Mouse (Mus musculus) hindbrain, embryonic 14.5 days (tissue): Measurements from ENCODE around the gene Hcls1. TPM values are rescaled to one million over a fixed set of nuclear protein-coding genes. Genes with fewer than 3 reads are reported as not detected.

Experiments
- ATAC-seq: fragments of 200-750 bp; cut with Nextera tagmentation; 2 replicates; pipeline ENCODE4 v1.8.0; 2017; ENCODE audit warnings: moderate number of reproducible peaks, mild to moderate bottlenecking, moderate TSS enrichment, moderate library complexity; ENCODE audit not compliant: low FRiP score
- DNase-seq: peaks from one replicate; pipeline ENCODE4 v3.0.0-alpha.2; 2015; ENCODE audit warnings: low spot score
- H3K27ac ChIP-seq: fragments of 300-500 bp; sonication (generic); 2 replicates; pipeline ENCODE4 v1.5.1; 2014; ENCODE audit warnings: mild to moderate bottlenecking, moderate library complexity
- H3K27me3 ChIP-seq: fragments of 300-500 bp; sonication (generic); 2 replicates; pipeline ENCODE4 v1.6.1; 2014; ENCODE audit warnings: mild to moderate bottlenecking, low read length, mixed read lengths; ENCODE audit not compliant: control insufficient read depth, insufficient read depth
- H3K36me3 ChIP-seq: fragments of 300-500 bp; sonication (generic); replicated peaks from 2 replicates; pipeline ENCODE4 v1.6.1; 2014; ENCODE audit not compliant: control insufficient read depth, insufficient read depth
- H3K4me1 ChIP-seq: fragments of 300-500 bp; sonication (generic); replicated peaks from 2 replicates; pipeline ENCODE4 v1.6.1; 2014; ENCODE audit warnings: antibody characterized with exemption, low read length, mixed read lengths; ENCODE audit not compliant: control insufficient read depth, insufficient read depth
- H3K4me2 ChIP-seq: fragments of 300-500 bp; sonication (generic); replicated peaks from 2 replicates; pipeline ENCODE4 v1.6.1; 2014; ENCODE audit warnings: mild to moderate bottlenecking, moderate library complexity
- H3K4me3 ChIP-seq: fragments of 300-500 bp; sonication (generic); replicated peaks from 2 replicates; pipeline ENCODE4 v1.5.1; 2014; ENCODE audit warnings: mild to moderate bottlenecking, low read length
- H3K9ac ChIP-seq: fragments of 300-500 bp; sonication (generic); 2 replicates; pipeline ENCODE4 v1.6.1; 2014
- H3K9me3 ChIP-seq: fragments of 300-500 bp; sonication (generic); 2 replicates; pipeline ENCODE4 v1.6.1; 2016; ENCODE audit warnings: low read length; ENCODE audit not compliant: control insufficient read depth
- whole genome bisulfite sequencing: fragments of 180-500 bp; shearing (Covaris S2); extraction: QIAGEN DNeasy Blood & Tissue Kit; methylation state at CpG from one replicate; pipeline ENCODE4 v1.1.7; 2014; 5-methylcytosine and 5-hydroxymethylcytosine counted together
- polyA plus RNA-seq: library from polyadenylated mRNA; unstranded; fragments of >200 nt; fragmentation: Nextera tagmentation; extraction: Ambion mirVana; gene quantifications from 2 replicates; pipeline ENCODE4 v1.2.1, GENCODE M21; 2014

Gene Hcls1
- polyA plus RNA-seq, 1 experiment from 2014 or later: 0.99 TPM

GRCm38 (mm10) chr16:36914195-36914594 lies 20.6 kb upstream of the Hcls1 start:
- WGBS: 89% methylated on average over 5 of the region's 5 CpGs

DNA sequence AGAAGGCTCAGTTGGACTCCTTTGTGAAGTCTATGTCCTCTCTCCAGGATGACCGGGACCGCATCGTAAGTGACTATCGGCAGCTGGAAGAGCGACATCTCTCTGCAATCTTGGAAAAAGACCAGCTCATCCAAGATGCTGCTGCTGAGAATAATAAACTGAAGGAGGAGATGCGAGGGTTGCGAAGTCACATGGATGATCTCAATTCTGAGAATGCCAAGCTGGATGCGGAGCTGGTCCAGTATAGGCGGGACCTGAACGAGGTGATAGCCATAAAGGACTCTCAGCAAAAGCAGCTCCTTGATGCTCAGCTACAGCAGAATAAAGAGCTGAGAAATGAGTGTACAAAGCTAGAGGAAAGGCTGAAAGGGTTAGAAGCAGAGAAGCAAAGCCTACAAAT lies 16.3 kb upstream of the Hcls1 start:
- no peak overlapping the region for H3K4me2 ChIP-seq
- no peaks in the 10 kb centered on the region for H3K27me3 ChIP-seq
- H3K36me3 ChIP-seq: peaks cover 82% of the 10 kb centered on the region
- WGBS: 90% methylated on average over 10 of the region's 10 CpGs
- ATAC-seq (no peak), DNase-seq (no peak)
- H3K27ac ChIP-seq: no peak overlapping the region
- H3K4me1 ChIP-seq: no peaks in the 10 kb centered on the region
- no peak overlapping the region for H3K4me3 ChIP-seq
- H3K9ac ChIP-seq: no peak overlapping the region
- H3K9me3 ChIP-seq: no peaks in the 10 kb centered on the region

More at GRCm38 (mm10) chr16:36914195-36914594, 20.6 kb upstream of the Hcls1 start:
- no peaks in the 10 kb centered on the region for H3K27me3 ChIP-seq
- no peak overlapping the region for H3K4me3 ChIP-seq
- peaks cover 91% of the 10 kb centered on the region for H3K36me3 ChIP-seq
- no peak overlapping the region for H3K4me2 ChIP-seq
- no peak overlapping the region for H3K27ac ChIP-seq
- DNase-seq: no peak
- no peaks in the 10 kb centered on the region for H3K4me1 ChIP-seq
- ATAC-seq: no peak
- no peak overlapping the region for H3K9ac ChIP-seq
- H3K9me3 ChIP-seq: no peaks in the 10 kb centered on the region

- Histone ChIP-seq H3K4me2 (no peak overlapping the region), H3K27me3 (no peaks in the 10 kb centered on the region), H3K4me1 (no peaks in the 10 kb centered on the region), H3K36me3 (peaks cover 79% of the 10 kb centered on the region), H3K4me3 (no peak overlapping the region), H3K27ac (no peak overlapping the region), H3K9me3 (no peaks in the 10 kb centered on the region), H3K9ac (no peak overlapping the region)
- ATAC-seq (no peak), DNase-seq (no peak)
- 92% methylated on average over 3 of the region's 3 CpGs for WGBS
Measured at GRCm38 (mm10) chr16:36920410-36920809, 14.4 kb upstream of the Hcls1 start.

- Histone ChIP-seq H3K9me3 (no peaks in the 10 kb centered on the region), H3K27me3 (no peaks in the 10 kb centered on the region), H3K4me1 (no peaks in the 10 kb centered on the region), H3K4me2 (no peak overlapping the region), H3K36me3 (peaks cover 79% of the 10 kb centered on the region), H3K9ac (no peak overlapping the region), H3K27ac (no peak overlapping the region), H3K4me3 (no peak overlapping the region)
- no peak for ATAC-seq
- DNase-seq: no peak
- 92% methylated on average over 8 of the region's 8 CpGs for WGBS
Measured at GRCm38 (mm10) chr16:36921067-36921613, 13.6 kb upstream of the Hcls1 start.

GRCm38 (mm10) chr16:36921980-36922379 lies 12.8 kb upstream of the Hcls1 start:
- peaks cover 80% of the 10 kb centered on the region for H3K36me3 ChIP-seq
- no peak for ATAC-seq
- no peaks in the 10 kb centered on the region for H3K27me3 ChIP-seq
- H3K4me2 ChIP-seq: no peak overlapping the region
- H3K4me1 ChIP-seq: no peaks in the 10 kb centered on the region
- no peak overlapping the region for H3K27ac ChIP-seq
- no peak overlapping the region for H3K4me3 ChIP-seq
- H3K9me3 ChIP-seq: no peaks in the 10 kb centered on the region
- no peak overlapping the region for H3K9ac ChIP-seq
- WGBS: 93% methylated on average over 6 of the region's 6 CpGs
- no peak for DNase-seq

DNA sequence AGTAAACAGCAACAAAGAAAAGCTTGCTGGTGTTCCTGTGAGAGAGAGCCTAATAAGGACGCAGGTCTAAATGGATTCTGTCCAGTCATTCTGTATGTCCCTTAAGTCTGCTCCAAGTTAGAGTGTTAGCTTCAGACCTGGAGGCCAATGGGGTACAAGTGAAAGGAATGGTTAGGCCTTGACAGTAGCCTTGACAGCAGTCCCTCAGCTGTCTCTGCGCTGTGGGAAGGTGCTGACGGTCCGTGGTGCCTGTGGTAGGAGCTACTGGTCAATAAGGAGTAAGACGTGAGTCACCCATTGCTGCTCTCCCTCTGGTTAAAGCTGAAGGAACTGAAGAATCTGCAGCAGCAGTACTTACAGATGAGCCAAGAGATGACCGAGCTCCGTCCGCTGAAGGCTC lies 10.5 kb upstream of the Hcls1 start:
- H3K4me1 ChIP-seq: no peaks in the 10 kb centered on the region
- no peaks in the 10 kb centered on the region for H3K27me3 ChIP-seq
- H3K36me3 ChIP-seq: peaks cover 83% of the 10 kb centered on the region
- DNase-seq: no peak
- H3K4me2 ChIP-seq: no peak overlapping the region
- WGBS: 92% methylated on average over 8 of the region's 8 CpGs
- no peak for ATAC-seq
- H3K27ac ChIP-seq: no peak overlapping the region
- H3K9me3 ChIP-seq: no peaks in the 10 kb centered on the region
- H3K4me3 ChIP-seq: no peak overlapping the region
- no peak overlapping the region for H3K9ac ChIP-seq

- H3K9me3 ChIP-seq: no peaks in the 10 kb centered on the region
- peaks cover 83% of the 10 kb centered on the region for H3K36me3 ChIP-seq
- no peak overlapping the region for H3K9ac ChIP-seq
- H3K4me1 ChIP-seq: no peaks in the 10 kb centered on the region
- no peaks in the 10 kb centered on the region for H3K27me3 ChIP-seq
- no peak overlapping the region for H3K4me3 ChIP-seq
- H3K4me2 ChIP-seq: no peak overlapping the region
- no peak for DNase-seq
- 94% methylated on average over 6 of the region's 6 CpGs for WGBS
- no peak for ATAC-seq
- H3K27ac ChIP-seq: no peak overlapping the region
Measured at GRCm38 (mm10) chr16:36925351-36925750, 9.4 kb upstream of the Hcls1 start.

GRCm38 (mm10) chr16:36925797-36926196 lies 9.0 kb upstream of the Hcls1 start:
- Histone ChIP-seq H3K4me1 (no peaks in the 10 kb centered on the region), H3K9me3 (no peaks in the 10 kb centered on the region), H3K9ac (no peak overlapping the region), H3K4me3 (no peak overlapping the region), H3K4me2 (no peak overlapping the region), H3K27me3 (no peaks in the 10 kb centered on the region), H3K27ac (no peak overlapping the region), H3K36me3 (peaks cover 83% of the 10 kb centered on the region)
- DNase-seq: no peak
- 88% methylated on average over 6 of the region's 6 CpGs for WGBS
- ATAC-seq: no peak

DNA sequence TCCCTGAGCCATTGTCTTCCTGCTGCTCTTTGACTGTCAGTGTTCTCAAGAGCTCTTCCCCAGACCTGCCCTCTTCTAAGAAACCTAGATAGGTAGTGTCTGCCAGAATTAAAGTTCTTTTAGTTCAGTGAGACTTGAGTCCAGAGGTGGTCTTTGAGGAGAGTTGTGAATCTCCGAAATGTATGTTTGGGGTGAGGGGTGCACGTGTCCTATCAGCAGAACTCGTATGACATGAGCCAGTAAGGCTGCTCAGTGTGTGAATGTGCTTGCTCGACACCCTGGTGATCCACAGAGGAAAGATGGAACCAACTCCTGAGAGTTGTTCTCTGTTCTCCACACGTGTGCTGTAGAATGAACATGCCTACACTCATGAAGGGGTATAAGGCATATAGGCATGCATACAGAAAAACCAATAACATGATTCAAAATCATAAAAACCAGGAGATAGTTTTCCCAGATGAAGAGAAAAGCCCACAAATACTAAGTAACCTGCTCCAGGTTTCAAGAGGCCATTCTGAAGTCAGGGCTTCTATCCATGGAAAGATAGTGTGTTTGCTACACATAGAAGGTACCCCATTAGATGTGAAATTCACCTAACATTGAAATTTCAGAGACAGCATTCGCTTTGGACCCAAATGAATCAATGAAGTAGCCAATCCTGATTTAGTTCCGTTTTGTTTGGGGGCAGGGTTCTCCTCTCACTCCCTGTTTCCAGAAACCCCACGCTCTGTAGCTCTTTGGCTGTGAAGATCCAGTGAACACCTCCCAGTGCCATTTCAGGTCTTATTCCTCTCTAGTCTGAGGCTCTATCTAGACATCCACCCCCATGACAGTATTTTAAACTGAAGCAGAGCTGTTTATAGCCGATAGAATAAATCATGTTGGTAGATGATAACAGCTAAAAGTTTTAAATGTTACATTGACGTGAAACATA lies 8.0 kb upstream of the Hcls1 start:
- H3K27ac ChIP-seq: no peak overlapping the region
- no peaks in the 10 kb centered on the region for H3K27me3 ChIP-seq
- DNase-seq: no peak
- H3K9me3 ChIP-seq: no peaks in the 10 kb centered on the region
- no peak for ATAC-seq
- H3K36me3 ChIP-seq: peaks cover 85% of the 10 kb centered on the region
- H3K9ac ChIP-seq: no peak overlapping the region
- H3K4me2 ChIP-seq: no peak overlapping the region
- no peaks in the 10 kb centered on the region for H3K4me1 ChIP-seq
- no peak overlapping the region for H3K4me3 ChIP-seq
- WGBS: 94% methylated on average over 10 of the region's 10 CpGs
